Mouse (Mus musculus) embryonic facial prominence, embryonic 11.5 days (tissue): Measurements from ENCODE around the gene Ifnar2. TPM values are rescaled to one million over a fixed set of nuclear protein-coding genes. Genes with fewer than 3 reads are reported as not detected.
A peak's percentile ranks its signal among the peaks of the same experiment; 100 is the strongest.

ENCODE experiments used
- ATAC-seq: fragments of 200-750 bp; cut with Nextera tagmentation; replicated peaks from 2 replicates; pipeline ENCODE4 v1.8.0; 2017; ENCODE audit warnings: low read depth; ENCODE audit not compliant: insufficient number of reproducible peaks, low FRiP score, low TSS enrichment
- DNase-seq: peaks from one replicate; pipeline ENCODE4 v3.0.0-alpha.2; 2015; ENCODE audit warnings: low spot score
- H3K27ac ChIP-seq: fragments of 300-500 bp; sonication (generic); replicated peaks from 2 replicates; pipeline ENCODE4 v1.5.1; 2014; ENCODE audit warnings: mild to moderate bottlenecking, low read depth, low read length, control low read depth
- H3K27me3 ChIP-seq: fragments of 300-500 bp; sonication (generic); 2 replicates; pipeline ENCODE4 v1.6.1; 2014; ENCODE audit warnings: mild to moderate bottlenecking, low read length, moderate library complexity, mixed read lengths; ENCODE audit not compliant: control insufficient read depth, insufficient read depth
- H3K36me3 ChIP-seq: fragments of 300-500 bp; sonication (generic); replicated peaks from 2 replicates; pipeline ENCODE4 v1.6.1; 2014; ENCODE audit warnings: low read depth, mild to moderate bottlenecking, low read length, moderate library complexity, mixed read lengths; ENCODE audit not compliant: control insufficient read depth, insufficient read depth
- H3K4me1 ChIP-seq: fragments of 300-500 bp; sonication (generic); 2 replicates; pipeline ENCODE4 v1.6.1; 2014; ENCODE audit warnings: low read length, mixed read lengths; ENCODE audit not compliant: control insufficient read depth, insufficient read depth
- H3K4me2 ChIP-seq: fragments of 300-500 bp; sonication (generic); 2 replicates; pipeline ENCODE4 v1.6.1; 2014; ENCODE audit warnings: low read depth, mild to moderate bottlenecking, control low read depth, low read length, moderate library complexity
- H3K4me3 ChIP-seq: fragments of 300-500 bp; sonication (generic); 2 replicates; pipeline ENCODE4 v1.5.1; 2014; ENCODE audit warnings: low read depth, low read length, control low read depth
- H3K9ac ChIP-seq: fragments of 300-500 bp; sonication (generic); replicated peaks from 2 replicates; pipeline ENCODE4 v1.6.1; 2014; ENCODE audit warnings: mild to moderate bottlenecking, control low read depth, low read length
- H3K9me3 ChIP-seq: fragments of 300-500 bp; sonication (generic); replicated peaks from 2 replicates; pipeline ENCODE4 v1.6.1; 2016; ENCODE audit warnings: mild to moderate bottlenecking, low read length, inconsistent platforms, mixed read lengths; ENCODE audit not compliant: control insufficient read depth
- WGBS: fragments of 180-500 bp; shearing (Covaris S2); extraction: QIAGEN DNeasy Blood & Tissue Kit; methylation state at CpG from one replicate; pipeline ENCODE4 v1.1.7; 2014; 5-methylcytosine and 5-hydroxymethylcytosine counted together
- polyA plus RNA-seq: library from polyadenylated mRNA; unstranded; fragments of >200 nt; fragmentation: Nextera tagmentation; extraction: Ambion mirVana; gene quantifications from 2 replicates; pipeline ENCODE4 v1.2.1, GENCODE M21; 2014

Gene Ifnar2
- polyA plus RNA-seq, 1 experiment from 2014 or later = 36.3 TPM

DNA sequence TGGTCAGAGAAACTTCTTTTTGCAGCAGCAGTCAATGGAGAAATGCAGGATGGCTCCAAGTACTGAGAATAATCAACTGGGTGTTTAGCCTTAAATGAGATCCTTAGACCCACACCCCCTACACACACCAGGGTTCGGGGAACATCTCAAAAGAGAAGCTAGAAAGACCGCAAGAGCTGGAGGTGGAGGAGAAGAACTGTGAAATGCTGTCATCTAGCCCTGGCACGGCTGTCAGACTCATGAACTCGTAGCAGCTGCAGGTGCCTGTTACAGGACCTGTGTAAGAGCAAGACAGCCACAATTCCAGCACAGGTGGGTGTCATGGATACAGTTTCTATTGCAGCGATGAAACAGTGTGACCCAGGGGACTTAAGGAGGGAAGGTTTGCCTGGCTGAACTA lies 18.9 kb upstream of the Ifnar2 start:
- DNase-seq (no peak), ATAC-seq (no peak)
- H3K4me1 ChIP-seq = no peaks in the 10 kb centered on the region
- no peaks in the 10 kb centered on the region for H3K27me3 ChIP-seq
- H3K4me3 ChIP-seq = no peak overlapping the region
- no peak overlapping the region for H3K9ac ChIP-seq
- 84% methylated on average over 5 of the region's 5 CpGs for WGBS
- H3K36me3 ChIP-seq = no peaks in the 10 kb centered on the region
- no peak overlapping the region for H3K4me2 ChIP-seq
- H3K27ac ChIP-seq = no peak overlapping the region
- H3K9me3 ChIP-seq = no peaks in the 10 kb centered on the region

DNA sequence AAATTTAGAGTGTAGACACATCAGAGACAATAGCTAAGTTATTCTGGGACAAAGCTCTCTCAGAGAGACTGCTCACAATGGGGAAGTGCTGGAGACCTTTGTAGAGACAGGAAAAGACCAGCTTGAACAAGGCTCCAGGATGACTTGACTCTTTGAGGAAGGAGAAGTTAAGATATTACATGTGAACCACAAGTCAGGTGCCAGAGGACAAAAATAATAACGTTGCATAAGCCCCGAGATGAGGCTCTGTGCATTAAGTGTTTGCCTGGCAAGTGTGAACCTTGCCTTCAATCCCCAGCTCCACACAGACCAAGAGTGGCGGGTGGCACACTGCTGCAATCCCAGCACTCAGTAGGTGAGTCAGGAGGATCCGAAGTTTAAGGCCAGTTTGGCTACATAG lies 18.0 kb upstream of the Ifnar2 start:
- ATAC-seq (no peak), DNase-seq (no peak)
- no peaks in the 10 kb centered on the region for H3K27me3 ChIP-seq
- no peaks in the 10 kb centered on the region for H3K36me3 ChIP-seq
- WGBS = 75% methylated on average over 4 of the region's 4 CpGs
- no peak overlapping the region for H3K27ac ChIP-seq
- H3K4me3 ChIP-seq = no peak overlapping the region
- no peak overlapping the region for H3K9ac ChIP-seq
- no peak overlapping the region for H3K4me2 ChIP-seq
- H3K4me1 ChIP-seq = no peaks in the 10 kb centered on the region
- H3K9me3 ChIP-seq = no peaks in the 10 kb centered on the region

DNA sequence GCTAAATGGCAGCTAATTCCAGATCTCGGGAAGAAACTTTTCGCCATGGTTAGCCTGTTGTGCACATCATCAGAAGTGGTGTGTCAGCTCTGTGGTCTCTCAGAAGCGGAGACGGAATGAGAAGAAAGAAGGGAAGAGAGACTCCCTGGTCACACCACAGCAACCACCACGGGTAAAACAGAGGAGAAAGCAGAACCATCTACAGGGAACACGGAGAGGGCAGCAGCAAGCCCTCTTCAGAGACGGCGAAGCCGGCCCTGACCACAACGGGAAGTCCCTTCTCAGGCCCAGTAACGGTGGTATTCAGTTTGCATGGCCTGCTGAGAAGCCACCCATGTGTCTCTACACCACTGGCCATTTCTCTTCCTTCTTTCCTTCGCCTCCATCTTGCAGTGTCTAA lies 17.4 kb upstream of the Ifnar2 start:
- H3K27me3 ChIP-seq = no peaks in the 10 kb centered on the region
- H3K27ac ChIP-seq = no peak overlapping the region
- no peaks in the 10 kb centered on the region for H3K9me3 ChIP-seq
- ATAC-seq (no peak), DNase-seq (no peak)
- no peaks in the 10 kb centered on the region for H3K36me3 ChIP-seq
- H3K9ac ChIP-seq = no peak overlapping the region
- WGBS = 77% methylated on average over 12 of the region's 12 CpGs
- no peaks in the 10 kb centered on the region for H3K4me1 ChIP-seq
- H3K4me3 ChIP-seq = no peak overlapping the region
- H3K4me2 ChIP-seq = no peak overlapping the region

DNA sequence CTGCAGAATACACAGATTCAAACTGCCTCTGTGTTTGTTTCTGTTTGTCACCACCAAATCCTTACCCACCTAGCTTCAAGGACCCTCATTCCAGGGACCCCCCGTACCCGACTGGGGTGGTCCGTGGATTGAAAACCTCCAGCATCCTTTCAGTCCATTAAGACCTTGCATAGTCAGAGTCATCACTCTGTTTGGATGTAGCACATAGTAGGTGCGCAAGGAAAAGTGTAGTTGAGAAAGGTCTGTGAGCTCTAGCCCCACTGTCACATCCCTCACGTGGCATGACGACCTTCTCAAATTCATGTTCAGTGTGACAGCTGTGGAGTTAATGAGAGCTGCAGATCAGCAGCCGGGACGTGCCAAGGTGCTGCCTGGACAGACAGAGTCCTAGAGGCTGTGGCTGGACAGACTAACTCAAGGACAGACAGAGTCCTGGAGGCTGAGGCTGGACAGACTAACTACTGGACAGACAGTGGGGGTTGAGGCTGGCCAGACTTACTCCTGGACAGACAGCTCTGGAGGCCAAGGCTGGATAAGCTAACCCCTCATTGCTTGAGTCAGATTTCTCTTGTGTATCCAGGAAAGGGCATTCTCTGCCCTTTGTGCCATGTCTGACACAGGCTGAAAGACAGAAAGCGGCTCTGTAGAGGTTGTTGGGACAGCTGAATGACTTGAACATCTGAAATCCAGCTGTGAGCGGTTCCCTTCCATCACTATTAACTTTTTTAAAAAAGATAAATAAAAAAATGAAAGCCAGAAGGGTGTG lies 15.6 kb upstream of the Ifnar2 start:
- no peak overlapping the region for H3K9ac ChIP-seq
- ATAC-seq = no peak
- H3K36me3 ChIP-seq = no peaks in the 10 kb centered on the region
- no peaks in the 10 kb centered on the region for H3K27me3 ChIP-seq
- H3K4me3 ChIP-seq = no peak overlapping the region
- no peaks in the 10 kb centered on the region for H3K4me1 ChIP-seq
- 69% methylated on average over 10 of the region's 10 CpGs for WGBS
- no peak for DNase-seq
- no peaks in the 10 kb centered on the region for H3K9me3 ChIP-seq
- H3K27ac ChIP-seq = no peak overlapping the region
- H3K4me2 ChIP-seq = no peak overlapping the region

GRCm38 (mm10) chr16:91357526-91357900 lies 15.1 kb upstream of the Ifnar2 start:
- ATAC-seq (no peak), DNase-seq (no peak)
- WGBS = 61% methylated on average over 10 of the region's 10 CpGs
- Histone ChIP-seq H3K4me1 (no peaks in the 10 kb centered on the region), H3K9me3 (no peaks in the 10 kb centered on the region), H3K27me3 (no peaks in the 10 kb centered on the region), H3K27ac (no peak overlapping the region), H3K9ac (no peak overlapping the region), H3K4me3 (no peak overlapping the region), H3K4me2 (no peak overlapping the region), H3K36me3 (no peaks in the 10 kb centered on the region)

GRCm38 (mm10) chr16:91358555-91358954 lies 14.0 kb upstream of the Ifnar2 start:
- Histone ChIP-seq H3K9ac (no peak overlapping the region), H3K4me2 (no peak overlapping the region), H3K9me3 (no peaks in the 10 kb centered on the region), H3K27ac (no peak overlapping the region), H3K36me3 (no peaks in the 10 kb centered on the region), H3K4me1 (no peaks in the 10 kb centered on the region), H3K4me3 (no peak overlapping the region), H3K27me3 (no peaks in the 10 kb centered on the region)
- 42% methylated on average over 8 of the region's 8 CpGs for WGBS
- ATAC-seq (no peak), DNase-seq (peak; percentile 93)

GRCm38 (mm10) chr16:91359531-91359930 lies 13.1 kb upstream of the Ifnar2 start:
- ATAC-seq (no peak), DNase-seq (no peak)
- Histone ChIP-seq H3K9me3 (no peaks in the 10 kb centered on the region), H3K27ac (no peak overlapping the region), H3K4me2 (no peak overlapping the region), H3K4me3 (no peak overlapping the region), H3K9ac (no peak overlapping the region), H3K27me3 (no peaks in the 10 kb centered on the region), H3K36me3 (no peaks in the 10 kb centered on the region), H3K4me1 (no peaks in the 10 kb centered on the region)
- 82% methylated on average over 13 of the region's 13 CpGs for WGBS

DNA sequence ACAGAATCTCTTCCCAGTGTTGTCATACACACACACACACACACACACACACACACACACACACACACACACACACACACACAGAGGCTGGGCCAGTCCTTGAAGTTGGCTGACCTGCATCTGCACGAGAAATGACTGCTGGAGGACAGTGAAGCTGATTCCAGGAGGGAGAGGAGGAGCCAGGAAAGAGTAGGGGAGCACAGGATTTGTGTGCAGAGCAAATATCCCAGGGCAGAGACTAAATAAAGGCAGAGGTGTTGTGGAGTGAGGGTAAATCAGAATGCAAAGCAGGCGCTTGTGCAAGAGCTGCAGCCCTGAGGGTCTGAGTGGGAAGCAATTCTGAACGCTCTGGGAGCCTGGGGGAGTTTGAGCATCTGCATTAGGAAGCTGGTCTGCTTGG lies 12.4 kb upstream of the Ifnar2 start:
- no peaks in the 10 kb centered on the region for H3K9me3 ChIP-seq
- H3K4me1 ChIP-seq = no peaks in the 10 kb centered on the region
- DNase-seq (no peak), ATAC-seq (no peak)
- no peak overlapping the region for H3K4me2 ChIP-seq
- no peak overlapping the region for H3K27ac ChIP-seq
- WGBS = 61% methylated on average over 3 of the region's 3 CpGs
- H3K36me3 ChIP-seq = no peaks in the 10 kb centered on the region
- H3K4me3 ChIP-seq = no peak overlapping the region
- no peak overlapping the region for H3K9ac ChIP-seq
- no peaks in the 10 kb centered on the region for H3K27me3 ChIP-seq
